Mouse (Mus musculus): Measurements from ENCODE around the gene Hebp1. TPM values are rescaled to one million over a fixed set of nuclear protein-coding genes. Genes with fewer than 3 reads are reported as not detected.

Gene Hebp1
- 94.2 and 108 TPM in 2 replicates for polyA plus RNA-seq (2015; fragmentation: Nextera tagmentation; extraction: Ambion mirVana)

GRCm38 (mm10) chr6:135197921-135198532, at the start of gene Hebp1, which contains the start of gene Fam234b:
Gene Hebp1 (minus strand): TSS chr6:135198022.
Gene Fam234b (plus strand): TSS chr6:135197977.
- ATAC-seq (peak; percentile 82), DNase-seq (peak; percentile 91)
- Histone ChIP-seq H3K9ac (replicated peaks) (peak within 1 kb of the TSS; percentile 85), H3K27ac (ENCODE audit: low read depth) (peak within 1 kb of the TSS; percentile 95), H3K4me3 (ENCODE audit: low read depth, low read length) (peak within 1 kb of the TSS; percentile 90), H3K27me3 (ENCODE audit: insufficient read depth, low read length) (no peaks in the 10 kb centered on the region), H3K4me2 (ENCODE audit: low read depth, low read length) (peak within 1 kb of the TSS; percentile 82), H3K36me3 (replicated peaks; ENCODE audit: insufficient read depth, low read length) (no peaks in the 10 kb centered on the region), H3K4me1 (ENCODE audit: insufficient read depth) (peaks cover 40% of the 10 kb centered on the region), H3K9me3 (ENCODE audit: low read length) (no peaks in the 10 kb centered on the region)
- TF ChIP-seq EP300 (IDR thresholded peaks at IDR 0.05; ENCODE audit: low read depth), result no peak
- no peak; the same call in 1 of the 2 replicates for TF ChIP-seq CTCF (IDR thresholded peaks at IDR 0.05; ENCODE audit: low read depth)
- WGBS (ENCODE audit: insufficient replicate concordance), result under 1% methylated on average over 51 of the region's 52 CpGs

- Histone ChIP-seq H3K9ac (replicated peaks) (no peak overlapping the region), H3K36me3 (replicated peaks; ENCODE audit: insufficient read depth, low read length) (no peaks in the 10 kb centered on the region), H3K4me2 (ENCODE audit: low read depth, low read length) (no peak overlapping the region), H3K27me3 (ENCODE audit: insufficient read depth, low read length) (0 out of 2 replicates have a peak, but pooled peaks cover 5% of the 10 kb centered on the region), H3K9me3 (ENCODE audit: low read length) (no peaks in the 10 kb centered on the region), H3K4me1 (ENCODE audit: insufficient read depth) (no peaks in the 10 kb centered on the region), H3K27ac (ENCODE audit: low read depth) (no peak overlapping the region), H3K4me3 (ENCODE audit: low read depth, low read length) (no peak overlapping the region)
- DNase-seq (no peak), ATAC-seq (no peak)
- TF ChIP-seq EP300 (IDR thresholded peaks at IDR 0.05; ENCODE audit: low read depth) (no peak), CTCF (IDR thresholded peaks at IDR 0.05; ENCODE audit: low read depth) (no peak)
- WGBS (ENCODE audit: insufficient replicate concordance), result 69% methylated on average over 8 of the region's 8 CpGs
Observed at GRCm38 (mm10) chr6:135245586-135245985, 47.8 kb upstream of the Hebp1 start.

- Histone ChIP-seq H3K27ac (ENCODE audit: low read depth) (no peak overlapping the region), H3K36me3 (replicated peaks; ENCODE audit: insufficient read depth, low read length) (peaks cover 4% of the 10 kb centered on the region; the same call in 1 of the 2 replicates), H3K4me2 (ENCODE audit: low read depth, low read length) (no peak overlapping the region), H3K4me3 (ENCODE audit: low read depth, low read length) (no peak overlapping the region), H3K9ac (replicated peaks) (no peak overlapping the region), H3K9me3 (ENCODE audit: low read length) (no peaks in the 10 kb centered on the region), H3K27me3 (ENCODE audit: insufficient read depth, low read length) (no peaks in the 10 kb centered on the region), H3K4me1 (ENCODE audit: insufficient read depth) (peaks cover 3% of the 10 kb centered on the region; the same call in 1 of the 2 replicates)
- ATAC-seq (no peak), DNase-seq (no peak)
- TF ChIP-seq EP300 (IDR thresholded peaks at IDR 0.05; ENCODE audit: low read depth), result no peak
- no peak for TF ChIP-seq CTCF (IDR thresholded peaks at IDR 0.05; ENCODE audit: low read depth)
- 67% methylated on average over 8 of the region's 8 CpGs for WGBS (ENCODE audit: insufficient replicate concordance)
Observed at GRCm38 (mm10) chr6:135240361-135240760, 42.5 kb upstream of the Hebp1 start.

DNA sequence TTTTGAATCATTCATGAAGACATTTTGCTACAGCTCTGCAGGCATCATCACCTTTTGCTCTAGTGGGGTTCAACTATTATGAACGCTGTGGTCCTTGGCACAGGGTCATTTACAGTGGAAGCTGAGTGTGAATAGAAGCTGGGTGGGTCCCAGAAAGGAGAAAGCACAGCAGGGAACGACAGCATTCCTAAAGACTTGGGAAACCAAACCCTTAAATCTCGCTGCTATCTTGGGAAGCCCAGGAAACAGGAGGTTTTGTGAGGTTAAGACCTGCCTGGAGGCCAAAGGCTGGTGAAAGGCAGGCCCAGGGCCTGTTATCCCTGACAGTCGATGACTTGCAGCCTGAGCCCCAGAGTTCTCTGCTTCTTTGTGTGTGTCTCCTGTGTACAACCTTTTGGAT, 40.4 kb upstream of the Hebp1 start:
- ATAC-seq (no peak), DNase-seq (no peak)
- 73% methylated on average over 4 of the region's 4 CpGs for WGBS (ENCODE audit: insufficient replicate concordance)
- peaks cover 17% of the 10 kb centered on the region; the same call in 1 of the 2 replicates for H3K36me3 ChIP-seq (replicated peaks; ENCODE audit: insufficient read depth, low read length)
- peaks cover 3% of the 10 kb centered on the region; the same call in 1 of the 2 replicates for H3K4me1 ChIP-seq (ENCODE audit: insufficient read depth)
- no peaks in the 10 kb centered on the region for H3K27me3 ChIP-seq (ENCODE audit: insufficient read depth, low read length)
- TF ChIP-seq CTCF (IDR thresholded peaks at IDR 0.05; ENCODE audit: low read depth), result no peak
- no peaks in the 10 kb centered on the region for H3K9me3 ChIP-seq (ENCODE audit: low read length)
- H3K4me3 ChIP-seq (ENCODE audit: low read depth, low read length), result no peak overlapping the region
- no peak overlapping the region for H3K9ac ChIP-seq (replicated peaks)
- no peak overlapping the region for H3K4me2 ChIP-seq (ENCODE audit: low read depth, low read length)
- H3K27ac ChIP-seq (ENCODE audit: low read depth), result no peak overlapping the region

GRCm38 (mm10) chr6:135237326-135237725, 39.5 kb upstream of the Hebp1 start:
- 27% methylated on average over 14 of the region's 14 CpGs for WGBS (ENCODE audit: insufficient replicate concordance)
- Histone ChIP-seq H3K27me3 (ENCODE audit: insufficient read depth, low read length) (no peaks in the 10 kb centered on the region), H3K9me3 (ENCODE audit: low read length) (no peaks in the 10 kb centered on the region), H3K9ac (replicated peaks) (no peak overlapping the region), H3K36me3 (replicated peaks; ENCODE audit: insufficient read depth, low read length) (peaks cover 22% of the 10 kb centered on the region; the same call in 1 of the 2 replicates), H3K4me2 (ENCODE audit: low read depth, low read length) (no peak overlapping the region), H3K4me3 (ENCODE audit: low read depth, low read length) (no peak overlapping the region), H3K4me1 (ENCODE audit: insufficient read depth) (peaks cover 3% of the 10 kb centered on the region; the same call in 1 of the 2 replicates), H3K27ac (ENCODE audit: low read depth) (no peak overlapping the region)
- ATAC-seq, result peak; percentile 29; the same call in 1 of the 2 replicates
- peak; percentile 29 for DNase-seq
- TF ChIP-seq CTCF (IDR thresholded peaks at IDR 0.05; ENCODE audit: low read depth) (peak; percentile 47), EP300 (IDR thresholded peaks at IDR 0.05; ENCODE audit: low read depth) (no peak)

DNA sequence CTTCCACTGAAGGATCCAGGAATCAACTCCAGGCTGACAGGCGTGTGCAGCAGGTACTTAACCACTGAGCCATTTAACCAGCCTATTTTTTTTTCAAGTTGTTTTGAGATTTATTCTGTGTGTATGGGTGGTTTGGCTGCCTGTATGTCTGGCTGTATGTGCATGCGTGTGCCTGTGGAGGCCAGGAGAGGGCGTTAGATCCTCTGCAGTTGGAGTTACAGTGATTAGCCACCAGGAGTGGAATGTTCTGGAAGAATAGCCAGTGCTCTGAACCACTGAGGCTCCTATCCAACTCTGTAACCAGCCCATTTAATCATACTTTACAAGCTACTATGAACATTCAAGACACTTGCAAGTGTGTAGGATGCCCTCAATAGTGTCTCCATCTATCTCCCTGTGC, 38.8 kb upstream of the Hebp1 start:
- no peak overlapping the region for H3K4me2 ChIP-seq (ENCODE audit: low read depth, low read length)
- no peak overlapping the region for H3K4me3 ChIP-seq (ENCODE audit: low read depth, low read length)
- no peak for TF ChIP-seq EP300 (IDR thresholded peaks at IDR 0.05; ENCODE audit: low read depth)
- TF ChIP-seq CTCF (IDR thresholded peaks at IDR 0.05; ENCODE audit: low read depth), result peak; percentile 47
- H3K27me3 ChIP-seq (ENCODE audit: insufficient read depth, low read length), result no peaks in the 10 kb centered on the region
- peaks cover 3% of the 10 kb centered on the region; the same call in 1 of the 2 replicates for H3K4me1 ChIP-seq (ENCODE audit: insufficient read depth)
- no peak overlapping the region for H3K9ac ChIP-seq (replicated peaks)
- no peaks in the 10 kb centered on the region for H3K9me3 ChIP-seq (ENCODE audit: low read length)
- no peak overlapping the region for H3K27ac ChIP-seq (ENCODE audit: low read depth)
- WGBS (ENCODE audit: insufficient replicate concordance), result 92% methylated on average over 3 of the region's 3 CpGs
- DNase-seq (no peak), ATAC-seq (no peak)
- peaks cover 29% of the 10 kb centered on the region; the same call in 1 of the 2 replicates for H3K36me3 ChIP-seq (replicated peaks; ENCODE audit: insufficient read depth, low read length)
